Mouse (Mus musculus) bone marrow, adult 2 months (tissue): ENCODE measurements around the gene Rsl1d1. TPM values are rescaled to one million over a fixed set of nuclear protein-coding genes. Genes with fewer than 3 reads are reported as not detected.
"Not testable (repeated sequence)": the region's sequence is repeated elsewhere in the genome, so short reads cannot be mapped to it uniquely, and the experiment has no call there.

Experiments used
- H3K27ac ChIP-seq: fragments of 200-500 bp; 2 replicates; pipeline ENCODE4 v1.5.1; 2012; ENCODE audit warnings: low read depth, mild to moderate bottlenecking, control low read depth, inconsistent platforms, low read length; ENCODE audit not compliant: control insufficient read depth, poor library complexity, insufficient read depth
- H3K4me1 ChIP-seq: fragments of 200-500 bp; 2 replicates; pipeline ENCODE4 v1.6.1; 2011; ENCODE audit warnings: low read length; ENCODE audit not compliant: control insufficient read depth, insufficient read depth
- H3K4me3 ChIP-seq: fragments of 200-500 bp; replicated peaks from 2 replicates; pipeline ENCODE3; 2011; ENCODE audit warnings: mild to moderate bottlenecking, low read depth, low read length, control low read depth; ENCODE audit not compliant: control insufficient read depth
- CTCF ChIP-seq: fragments of 200-500 bp; IDR thresholded peaks from 2 replicates; pipeline ENCODE4 v1.5.1; 2011; ENCODE audit warnings: low read length, control low read depth; ENCODE audit not compliant: control insufficient read depth, insufficient read depth
- POLR2A ChIP-seq: fragments of 200-500 bp; IDR thresholded peaks from 2 replicates; pipeline ENCODE4 v1.6.1; 2011; ENCODE audit warnings: low read depth, mild to moderate bottlenecking, control low read depth, low read length, borderline replicate concordance; ENCODE audit not compliant: control insufficient read depth
- WGBS: fragments of 180-500 bp; shearing (Covaris S2); methylation state at CpG from one replicate; pipeline ENCODE4 v1.1.7; 2018; 5-methylcytosine and 5-hydroxymethylcytosine counted together
- polyA plus RNA-seq: library from polyadenylated mRNA; stranded (reverse); fragments of >200 nt; gene quantifications from 2 replicates; pipeline ENCODE4 v1.2.4, GENCODE M21; 2011; ENCODE audit warnings: low replicate concordance; ENCODE audit not compliant: missing spikeins, insufficient read depth, insufficient read length

Gene Rsl1d1
- polyA plus RNA-seq, 1 experiment: 76.4 TPM

GRCm38 (mm10) chr16:11175100-11175488, 28.0 kb downstream of the Rsl1d1 start:
- peaks cover 3% of the 10 kb centered on the region for H3K4me1 ChIP-seq
- TF ChIP-seq POLR2A: no peak
- no peak for TF ChIP-seq CTCF
- peak overlapping the region; percentile 95 for H3K27ac ChIP-seq
- H3K4me3 ChIP-seq: peak overlapping the region; percentile 96
- WGBS: under 1% methylated on average over 9 of the region's 9 CpGs

- Histone ChIP-seq H3K4me3 (peak overlapping the region; percentile 78), H3K27ac (peak overlapping the region; percentile 26; the same call in 1 of the 2 replicates), H3K4me1 (peaks cover 3% of the 10 kb centered on the region)
- 2% methylated on average over 10 of the region's 10 CpGs for WGBS
- TF ChIP-seq POLR2A: no peak
Observed at GRCm38 (mm10) chr16:11174671-11175081, 28.5 kb downstream of the Rsl1d1 start.

DNA sequence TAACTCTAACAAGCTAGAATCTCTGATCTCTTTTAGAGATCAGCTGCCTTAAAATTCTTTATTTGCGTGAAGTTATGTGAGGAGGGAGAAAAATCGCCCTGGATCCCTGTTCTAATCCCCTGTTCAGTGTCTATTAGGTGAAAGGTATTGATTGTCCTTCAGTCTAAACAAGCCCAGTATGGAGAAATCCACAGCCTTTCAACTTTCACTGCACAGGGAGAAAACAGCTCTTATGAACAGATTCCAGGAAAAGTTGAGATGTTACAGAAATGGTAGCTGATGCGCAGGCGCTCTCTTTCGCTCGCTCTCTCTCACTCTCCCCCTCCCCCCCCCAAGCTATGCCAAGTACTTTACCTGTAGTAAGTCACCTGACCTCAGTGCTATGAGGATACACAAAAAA, 31.5 kb downstream of the Rsl1d1 start:
- peaks cover 1% of the 10 kb centered on the region for H3K4me1 ChIP-seq
- 89% methylated on average over 6 of the region's 6 CpGs for WGBS
- H3K4me3 ChIP-seq: no peak overlapping the region
- H3K27ac ChIP-seq: no peak overlapping the region
- TF ChIP-seq POLR2A: no peak
- no peak for TF ChIP-seq CTCF

DNA sequence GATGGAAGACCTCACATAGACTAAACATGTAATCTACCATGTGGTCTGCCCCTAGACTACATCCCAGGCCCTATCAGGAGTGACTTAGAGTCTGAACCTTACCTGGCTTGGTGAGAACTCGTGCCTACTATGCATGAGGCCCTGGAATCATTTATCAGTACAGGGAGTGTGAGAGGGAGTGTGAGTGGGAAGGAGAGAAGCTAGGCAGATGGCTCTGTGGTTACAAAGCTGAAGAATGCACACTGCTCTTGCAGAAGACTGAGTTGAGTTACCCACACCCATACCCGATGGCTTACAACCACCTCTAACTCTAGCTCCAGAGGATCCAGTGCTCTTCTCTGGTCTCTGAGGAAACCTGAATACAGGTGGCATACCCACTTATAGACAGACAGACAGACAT, 36.7 kb downstream of the Rsl1d1 start:
- H3K27ac ChIP-seq: no peak overlapping the region
- 66% methylated on average over 2 of the region's 2 CpGs for WGBS
- no peak for TF ChIP-seq POLR2A
- TF ChIP-seq CTCF: no peak

GRCm38 (mm10) chr16:11164695-11165255, 38.4 kb downstream of the Rsl1d1 start:
- 57% methylated on average over 3 of the region's 3 CpGs for WGBS
- Histone ChIP-seq H3K27ac (no peak overlapping the region), H3K4me1 (no peaks in the 10 kb centered on the region), H3K4me3 (no peak overlapping the region)
- TF ChIP-seq CTCF (no peak), POLR2A (no peak)

More for the DNA sequence above, 36.7 kb downstream of the Rsl1d1 start:
- no peak overlapping the region for H3K4me3 ChIP-seq
- no peaks in the 10 kb centered on the region; the same call in 1 of the 2 replicates for H3K4me1 ChIP-seq

- 33% methylated on average over 3 of the region's 3 CpGs for WGBS
Observed at GRCm38 (mm10) chr16:11157721-11158120, 45.4 kb downstream of the Rsl1d1 start.

GRCm38 (mm10) chr16:11154500-11154899, 48.6 kb downstream of the Rsl1d1 start:
- Histone ChIP-seq H3K4me3 (no peak overlapping the region), H3K27ac (no peak overlapping the region), H3K4me1 (no peaks in the 10 kb centered on the region)
- TF ChIP-seq CTCF: no peak

More at GRCm38 (mm10) chr16:11157721-11158120, 45.4 kb downstream of the Rsl1d1 start:
- not testable (repeated sequence) for H3K4me3 ChIP-seq, H3K4me1 ChIP-seq, H3K27ac ChIP-seq

- 34% methylated on average over 56 of the region's 56 CpGs for WGBS
- not testable (repeated sequence) for H3K27ac ChIP-seq, H3K4me3 ChIP-seq, H3K4me1 ChIP-seq
Observed at GRCm38 (mm10) chr16:11143706-11144483, 59.2 kb downstream of the Rsl1d1 start.

Other genes with a start within 250 kb of the Rsl1d1 start
- gene Snn, start 142.4 kb downstream of the Rsl1d1 start, polyA plus RNA-seq: 12.6 and 21.6 TPM in 2 replicates
- 21.6 and 41.1 TPM in 2 replicates for gene Litaf, start 137.2 kb downstream of the Rsl1d1 start, polyA plus RNA-seq
- 15.9 and 18.8 TPM in 2 replicates for gene Txndc11, start 68.7 kb downstream of the Rsl1d1 start, polyA plus RNA-seq
- 103 and 128 TPM in 2 replicates for gene Zc3h7a, start 26.9 kb downstream of the Rsl1d1 start, polyA plus RNA-seq
- 51.0 and 78.9 TPM in 2 replicates for gene Gspt1, start 51.0 kb upstream of the Rsl1d1 start, polyA plus RNA-seq
- 1.2 TPM in 1 of 2 replicates, not detected in the other for gene Tnfrsf17, start 110.5 kb upstream of the Rsl1d1 start, polyA plus RNA-seq
- 14.5 and 24.4 TPM in 2 replicates for gene Snx29, start 119.6 kb upstream of the Rsl1d1 start, polyA plus RNA-seq